Mouse (Mus musculus): ENCODE results near the gene Dnajb14. TPM values are rescaled to one million over a fixed set of nuclear protein-coding genes. Genes with fewer than 3 reads are reported as not detected.
"Not testable (repeated sequence)": the region's sequence is repeated elsewhere in the genome, so short reads cannot be mapped to it uniquely, and the experiment has no call there.

Gene Dnajb14
- polyA plus RNA-seq, 1 experiment from 2014 or later, result 10.4 TPM

- no peak for DNase-seq (ENCODE audit: low spot score)
- Histone ChIP-seq H3K36me3 (ENCODE audit: control insufficient read depth, insufficient read depth, low read length) (no peaks in the 10 kb centered on the region), H3K9ac (ENCODE audit: low read length) (no peak overlapping the region), H3K4me2 (ENCODE audit: low read depth, severe bottlenecking) (no peak overlapping the region), H3K4me1 (ENCODE audit: control insufficient read depth, insufficient read depth, low read length) (0 out of 2 replicates have a peak, but pooled peaks cover 5% of the 10 kb centered on the region), H3K27ac (replicated peaks; ENCODE audit: low read depth, low read length) (no peak overlapping the region), H3K9me3 (ENCODE audit: control insufficient read depth, low read length) (no peaks in the 10 kb centered on the region), H3K27me3 (ENCODE audit: control insufficient read depth, insufficient read depth, low read length) (no peaks in the 10 kb centered on the region), H3K4me3 (ENCODE audit: low read depth, low read length) (no peak overlapping the region)
- ATAC-seq (ENCODE audit: insufficient number of reproducible peaks, low FRiP score, low TSS enrichment, low read depth), result no peak
- WGBS, result 62% methylated on average over 23 of the region's 23 CpGs
Measured at GRCm38 (mm10) chr3:137954256-137954916, 86.9 kb downstream of the Dnajb14 start.

GRCm38 (mm10) chr3:137955560-137956081 is 88.1 kb downstream of the Dnajb14 start:
- 19% methylated on average over 16 of the region's 16 CpGs for WGBS
- ATAC-seq (ENCODE audit: insufficient number of reproducible peaks, low FRiP score, low TSS enrichment, low read depth) (no peak), DNase-seq (ENCODE audit: low spot score) (no peak)
- no peak overlapping the region for H3K4me3 ChIP-seq (ENCODE audit: low read depth, low read length)
- H3K4me2 ChIP-seq (ENCODE audit: low read depth, severe bottlenecking), result peak overlapping the region; percentile 8; the same call in 1 of the 2 replicates
- H3K4me1 ChIP-seq (ENCODE audit: control insufficient read depth, insufficient read depth, low read length), result 0 out of 2 replicates have a peak, but pooled peaks cover 5% of the 10 kb centered on the region
- no peaks in the 10 kb centered on the region for H3K36me3 ChIP-seq (ENCODE audit: control insufficient read depth, insufficient read depth, low read length)
- H3K27ac ChIP-seq (replicated peaks; ENCODE audit: low read depth, low read length), result no peak overlapping the region
- H3K27me3 ChIP-seq (ENCODE audit: control insufficient read depth, insufficient read depth, low read length), result no peaks in the 10 kb centered on the region
- H3K9me3 ChIP-seq (ENCODE audit: control insufficient read depth, low read length), result no peaks in the 10 kb centered on the region
- no peak overlapping the region for H3K9ac ChIP-seq (ENCODE audit: low read length)

GRCm38 (mm10) chr3:137957864-137958263 is 90.4 kb downstream of the Dnajb14 start:
- no peaks in the 10 kb centered on the region for H3K9me3 ChIP-seq (ENCODE audit: control insufficient read depth, low read length)
- WGBS, result 90% methylated on average over 9 of the region's 9 CpGs

GRCm38 (mm10) chr3:137958352-137958751 is 90.9 kb downstream of the Dnajb14 start:
- Histone ChIP-seq H3K9me3 (ENCODE audit: control insufficient read depth, low read length) (no peaks in the 10 kb centered on the region), H3K27me3 (ENCODE audit: control insufficient read depth, insufficient read depth, low read length) (no peaks in the 10 kb centered on the region), H3K9ac (ENCODE audit: low read length) (no peak overlapping the region), H3K4me3 (ENCODE audit: low read depth, low read length) (no peak overlapping the region), H3K36me3 (ENCODE audit: control insufficient read depth, insufficient read depth, low read length) (no peaks in the 10 kb centered on the region), H3K27ac (replicated peaks; ENCODE audit: low read depth, low read length) (no peak overlapping the region), H3K4me2 (ENCODE audit: low read depth, severe bottlenecking) (no peak overlapping the region), H3K4me1 (ENCODE audit: control insufficient read depth, insufficient read depth, low read length) (no peaks in the 10 kb centered on the region)
- DNase-seq (ENCODE audit: low spot score) (no peak), ATAC-seq (ENCODE audit: insufficient number of reproducible peaks, low FRiP score, low TSS enrichment, low read depth) (no peak)
- 91% methylated on average over 4 of the region's 4 CpGs for WGBS

More at GRCm38 (mm10) chr3:137957864-137958263, 90.4 kb downstream of the Dnajb14 start:
- Histone ChIP-seq H3K4me1 (ENCODE audit: control insufficient read depth, insufficient read depth, low read length) (no peaks in the 10 kb centered on the region), H3K9ac (ENCODE audit: low read length) (no peak overlapping the region), H3K36me3 (ENCODE audit: control insufficient read depth, insufficient read depth, low read length) (no peaks in the 10 kb centered on the region), H3K27ac (replicated peaks; ENCODE audit: low read depth, low read length) (no peak overlapping the region), H3K27me3 (ENCODE audit: control insufficient read depth, insufficient read depth, low read length) (no peaks in the 10 kb centered on the region), H3K4me3 (ENCODE audit: low read depth, low read length) (no peak overlapping the region), H3K4me2 (ENCODE audit: low read depth, severe bottlenecking) (no peak overlapping the region)
- DNase-seq (ENCODE audit: low spot score) (no peak), ATAC-seq (ENCODE audit: insufficient number of reproducible peaks, low FRiP score, low TSS enrichment, low read depth) (no peak)

- Histone ChIP-seq H3K9me3 (ENCODE audit: control insufficient read depth, low read length) (no peaks in the 10 kb centered on the region), H3K4me1 (ENCODE audit: control insufficient read depth, insufficient read depth, low read length) (no peaks in the 10 kb centered on the region), H3K4me3 (ENCODE audit: low read depth, low read length) (no peak overlapping the region), H3K9ac (ENCODE audit: low read length) (no peak overlapping the region), H3K27me3 (ENCODE audit: control insufficient read depth, insufficient read depth, low read length) (no peaks in the 10 kb centered on the region), H3K27ac (replicated peaks; ENCODE audit: low read depth, low read length) (no peak overlapping the region), H3K36me3 (ENCODE audit: control insufficient read depth, insufficient read depth, low read length) (no peaks in the 10 kb centered on the region), H3K4me2 (ENCODE audit: low read depth, severe bottlenecking) (no peak overlapping the region)
- DNase-seq (ENCODE audit: low spot score), result no peak
- 76% methylated on average over 4 of the region's 4 CpGs for WGBS
- ATAC-seq (ENCODE audit: insufficient number of reproducible peaks, low FRiP score, low TSS enrichment, low read depth), result no peak
Measured at GRCm38 (mm10) chr3:137959456-137959855, 92.0 kb downstream of the Dnajb14 start.

GRCm38 (mm10) chr3:137961736-137962385 is 94.4 kb downstream of the Dnajb14 start:
- Histone ChIP-seq H3K4me2 (ENCODE audit: low read depth, severe bottlenecking) (no peak overlapping the region), H3K27ac (replicated peaks; ENCODE audit: low read depth, low read length) (no peak overlapping the region), H3K9me3 (ENCODE audit: control insufficient read depth, low read length) (no peaks in the 10 kb centered on the region), H3K27me3 (ENCODE audit: control insufficient read depth, insufficient read depth, low read length) (no peaks in the 10 kb centered on the region), H3K4me3 (ENCODE audit: low read depth, low read length) (no peak overlapping the region), H3K9ac (ENCODE audit: low read length) (no peak overlapping the region), H3K4me1 (ENCODE audit: control insufficient read depth, insufficient read depth, low read length) (no peaks in the 10 kb centered on the region), H3K36me3 (ENCODE audit: control insufficient read depth, insufficient read depth, low read length) (no peaks in the 10 kb centered on the region)
- ATAC-seq (ENCODE audit: insufficient number of reproducible peaks, low FRiP score, low TSS enrichment, low read depth) (no peak), DNase-seq (ENCODE audit: low spot score) (no peak)
- 73% methylated on average over 8 of the region's 8 CpGs for WGBS

- Histone ChIP-seq H3K36me3 (ENCODE audit: control insufficient read depth, insufficient read depth, low read length) (no peaks in the 10 kb centered on the region), H3K4me1 (ENCODE audit: control insufficient read depth, insufficient read depth, low read length) (no peaks in the 10 kb centered on the region), H3K27me3 (ENCODE audit: control insufficient read depth, insufficient read depth, low read length) (no peaks in the 10 kb centered on the region), H3K27ac (replicated peaks; ENCODE audit: low read depth, low read length) (no peak overlapping the region), H3K4me2 (ENCODE audit: low read depth, severe bottlenecking) (no peak overlapping the region), H3K9ac (ENCODE audit: low read length) (no peak overlapping the region), H3K9me3 (ENCODE audit: control insufficient read depth, low read length) (no peaks in the 10 kb centered on the region), H3K4me3 (ENCODE audit: low read depth, low read length) (no peak overlapping the region)
- 81% methylated on average over 8 of the region's 8 CpGs for whole genome bisulfite sequencing
- no peak for DNase-seq (ENCODE audit: low spot score)
- ATAC-seq (ENCODE audit: insufficient number of reproducible peaks, low FRiP score, low TSS enrichment, low read depth), result no peak
Measured at GRCm38 (mm10) chr3:137963508-137963907, 96.0 kb downstream of the Dnajb14 start.

GRCm38 (mm10) chr3:137964014-137964413 is 96.5 kb downstream of the Dnajb14 start:
- not testable (repeated sequence) for H3K4me3 ChIP-seq (ENCODE audit: low read depth, low read length); H3K4me1 ChIP-seq (ENCODE audit: control insufficient read depth, insufficient read depth, low read length); H3K4me2 ChIP-seq (ENCODE audit: low read depth, severe bottlenecking); H3K9me3 ChIP-seq (ENCODE audit: control insufficient read depth, low read length); H3K9ac ChIP-seq (ENCODE audit: low read length); H3K36me3 ChIP-seq (ENCODE audit: control insufficient read depth, insufficient read depth, low read length); H3K27me3 ChIP-seq (ENCODE audit: control insufficient read depth, insufficient read depth, low read length); ATAC-seq (ENCODE audit: insufficient number of reproducible peaks, low FRiP score, low TSS enrichment, low read depth); H3K27ac ChIP-seq (replicated peaks; ENCODE audit: low read depth, low read length); DNase-seq (ENCODE audit: low spot score)
- 74% methylated on average over 1 of the region's 1 CpGs for WGBS
